Mouse (Mus musculus) right cerebral cortex, postnatal 36 days (tissue): ENCODE measurements around the gene Esyt3.

ENCODE experiments used
- DNase-seq, 2 experiments: peaks; one replicate each; pipeline ENCODE4 v3.0.0; 2022; ENCODE audit warnings: low spot score in 2 of 2, mixed read lengths in 1 of 2

Gene Esyt3

DNA sequence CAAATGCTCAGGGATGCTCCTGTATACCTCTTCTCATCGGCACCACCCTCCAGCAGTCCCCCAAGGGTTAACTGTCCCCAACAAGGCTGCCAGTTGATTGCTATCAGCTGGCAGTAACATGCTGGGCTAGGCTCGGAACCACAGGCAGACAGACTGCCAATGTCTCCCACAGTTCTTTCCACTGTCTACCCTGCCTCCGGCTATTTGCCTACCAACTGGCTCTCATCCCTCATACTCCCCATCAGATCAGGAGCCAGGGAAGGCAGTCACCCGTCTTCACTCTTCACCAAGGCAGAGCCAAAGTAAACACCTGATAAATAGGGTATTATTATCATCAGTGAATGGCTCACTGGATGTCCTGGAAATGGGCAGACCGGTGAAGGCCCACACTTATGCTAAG, 3.6 kb downstream of the Esyt3 start:
- DNase-seq: no peak

DNA sequence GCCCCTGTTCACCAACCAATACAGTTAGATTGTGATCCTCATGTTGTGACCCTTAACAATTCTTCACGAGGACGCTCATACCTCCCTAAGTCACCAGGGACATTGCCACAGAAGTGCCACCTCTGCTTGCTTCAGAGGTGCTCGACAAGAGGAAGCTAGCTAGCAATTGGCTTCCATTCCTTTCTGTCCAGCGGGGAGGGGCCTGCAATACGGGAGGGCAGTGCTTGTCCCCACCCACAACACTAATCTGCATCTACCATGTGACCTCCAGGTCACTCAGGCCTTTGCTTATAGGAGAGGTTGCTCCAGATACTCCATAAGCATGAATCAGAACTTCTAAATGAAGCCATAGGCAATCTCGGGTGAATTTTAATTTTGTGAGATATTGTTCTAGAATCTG, 5.0 kb downstream of the Esyt3 start:
- DNase-seq: no peak

DNA sequence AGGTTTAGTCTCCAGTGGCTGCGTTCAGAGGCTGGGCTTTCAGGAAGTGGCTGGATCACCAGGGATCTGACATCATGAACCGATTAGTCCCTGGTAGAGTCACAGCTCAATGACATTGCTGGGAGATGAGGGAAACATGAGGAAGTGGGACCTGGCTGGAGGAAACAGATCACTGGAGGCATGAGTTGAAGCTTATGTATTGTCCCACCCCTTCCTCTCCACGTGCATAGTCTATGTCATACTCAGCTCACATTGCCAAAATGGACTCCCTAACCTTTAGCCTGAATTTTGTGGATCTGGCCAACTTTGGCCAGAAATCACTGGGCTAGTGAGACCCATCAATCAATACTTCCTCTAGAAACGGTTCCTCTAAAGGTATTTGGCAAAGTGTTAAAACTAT, 5.4 kb downstream of the Esyt3 start:
- DNase-seq: no peak

DNA sequence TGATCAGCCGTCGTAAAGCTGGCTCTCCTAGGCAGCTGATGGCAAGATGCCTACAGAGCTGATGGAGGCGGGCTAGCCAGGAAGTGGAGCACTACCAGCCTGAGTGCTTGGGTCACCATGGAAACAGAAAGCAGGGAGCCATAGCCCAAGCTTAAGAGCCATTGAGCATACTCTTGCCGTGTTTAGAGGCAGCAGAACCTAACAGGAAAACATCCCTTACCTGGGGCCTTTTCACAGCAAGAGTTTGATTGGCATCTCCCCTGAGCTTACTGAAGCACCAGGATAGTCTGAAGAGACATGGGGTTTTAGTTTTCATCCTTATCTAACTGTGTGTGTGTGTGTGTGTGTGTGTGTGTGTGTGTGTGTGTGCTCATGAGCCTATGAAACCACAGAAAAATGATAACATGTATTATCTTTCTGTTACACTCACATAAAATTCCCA, 13.0 kb downstream of the Esyt3 start:
- DNase-seq: peak; percentile 62 to 69

DNA sequence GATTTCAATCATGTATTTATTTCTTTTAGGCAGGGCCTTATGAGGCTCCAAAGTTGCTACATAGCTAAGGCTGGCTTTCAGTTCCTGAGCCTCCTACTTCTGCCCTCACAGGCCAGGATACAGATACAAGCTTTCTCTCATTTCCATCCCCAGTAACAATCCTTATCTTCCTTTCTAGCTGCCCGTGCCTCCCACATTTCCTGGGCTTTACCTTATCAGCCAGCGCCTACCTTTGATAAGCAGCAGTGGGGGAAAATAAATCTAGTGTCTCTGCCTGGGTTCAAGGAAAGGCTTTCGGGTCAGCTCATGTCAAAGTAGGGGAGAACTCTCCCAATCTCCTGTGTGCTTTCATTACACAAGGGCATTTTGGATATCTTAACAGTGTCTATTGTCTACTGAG, 16.8 kb downstream of the Esyt3 start:
- no peak for DNase-seq

DNA sequence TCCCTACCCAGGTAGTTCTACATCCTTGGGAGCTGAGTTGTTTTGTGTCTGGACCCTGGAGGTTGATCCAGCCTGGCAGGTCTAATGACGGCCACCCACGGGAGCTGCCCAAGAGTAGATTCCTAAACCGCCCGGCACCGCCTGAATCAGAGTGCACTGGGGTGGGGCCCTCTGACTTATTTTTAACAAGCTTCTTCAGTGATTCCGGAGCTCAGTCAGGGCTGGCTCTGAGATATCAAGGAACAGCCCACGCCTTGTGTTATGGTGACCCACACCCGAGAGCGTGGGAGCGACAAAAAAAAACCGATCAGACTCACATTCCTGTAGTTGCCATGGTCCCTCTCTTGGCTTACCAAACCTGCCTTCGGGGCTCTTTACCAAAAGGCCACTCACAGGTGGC, 18.2 kb downstream of the Esyt3 start:
- no peak for DNase-seq

DNA sequence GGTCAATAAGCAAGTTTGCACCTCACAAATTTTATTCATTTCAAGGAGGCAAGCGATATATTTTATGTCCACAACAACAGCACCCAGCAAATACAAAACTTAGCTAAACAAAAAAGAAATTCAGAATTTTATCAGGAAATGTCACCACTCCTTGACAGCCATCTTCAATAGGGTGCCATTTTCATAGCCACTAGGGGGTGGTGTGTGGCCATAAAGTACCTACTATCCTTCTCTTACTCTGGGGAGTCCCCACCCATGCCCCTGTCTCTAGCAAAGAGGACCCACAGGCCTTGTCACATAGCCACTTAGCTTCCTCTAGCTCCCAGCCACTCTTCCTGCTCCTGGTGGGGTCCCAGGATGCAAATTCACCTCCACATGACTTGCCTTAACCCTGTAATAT, 19.2 kb downstream of the Esyt3 start:
- DNase-seq: no peak

DNA sequence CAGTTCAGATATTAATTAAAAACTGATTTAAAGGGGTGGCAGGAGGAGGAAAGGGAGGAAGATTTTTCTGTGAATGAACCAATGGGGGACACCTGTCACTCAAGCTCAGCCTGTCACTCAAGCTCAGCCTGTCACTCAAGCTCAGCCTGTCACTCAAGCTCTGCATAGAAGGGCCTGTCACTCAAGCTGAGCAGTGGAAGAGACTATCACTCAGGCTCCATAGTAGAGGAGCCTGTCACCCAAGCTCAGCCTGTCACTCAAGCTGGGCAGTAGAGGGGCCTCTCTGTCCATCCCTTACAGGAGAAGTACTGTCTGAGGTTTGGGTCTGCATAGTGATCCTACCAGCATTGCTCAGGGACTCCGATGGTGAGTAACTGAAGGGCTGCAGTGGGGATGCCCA, 20.1 kb downstream of the Esyt3 start:
- DNase-seq: no peak

DNA sequence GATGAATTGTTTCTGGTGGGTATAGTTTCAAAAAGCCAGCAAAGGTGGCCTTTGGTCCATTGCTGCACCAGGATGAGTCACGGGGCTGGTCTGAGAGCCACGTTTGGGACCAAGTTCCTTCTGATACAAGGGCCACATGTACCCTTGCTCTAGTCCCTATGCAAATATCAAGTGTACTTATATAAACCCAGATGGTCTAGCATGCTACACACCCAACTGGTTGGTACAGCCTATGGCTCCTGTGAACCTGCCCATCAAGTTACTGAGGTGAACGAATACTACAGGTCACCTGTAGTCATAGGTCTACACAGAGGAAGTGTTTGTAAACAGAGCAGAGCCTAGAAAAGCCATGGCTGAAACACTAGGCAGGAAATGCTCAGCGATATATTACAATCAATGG, 21.8 kb downstream of the Esyt3 start:
- no peak for DNase-seq

DNA sequence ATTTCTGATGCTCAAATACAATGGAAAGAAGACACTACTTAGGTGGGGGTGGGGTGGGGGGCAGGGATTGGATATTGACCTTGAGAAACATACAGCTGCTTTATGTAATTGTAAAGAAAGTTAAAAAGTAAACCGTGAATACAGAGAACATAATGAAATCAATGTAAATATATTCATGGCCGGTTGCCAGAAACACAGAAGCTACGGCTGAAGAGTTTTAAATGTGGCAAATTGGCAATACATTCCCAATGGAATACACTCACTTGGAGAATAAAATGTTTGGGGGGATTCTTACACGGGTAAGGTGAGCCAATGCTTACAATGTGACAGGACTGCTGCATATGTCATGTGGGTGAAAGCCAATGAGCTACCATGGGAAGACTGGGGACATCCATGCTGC, 31.5 kb downstream of the Esyt3 start:
- DNase-seq: no peak

DNA sequence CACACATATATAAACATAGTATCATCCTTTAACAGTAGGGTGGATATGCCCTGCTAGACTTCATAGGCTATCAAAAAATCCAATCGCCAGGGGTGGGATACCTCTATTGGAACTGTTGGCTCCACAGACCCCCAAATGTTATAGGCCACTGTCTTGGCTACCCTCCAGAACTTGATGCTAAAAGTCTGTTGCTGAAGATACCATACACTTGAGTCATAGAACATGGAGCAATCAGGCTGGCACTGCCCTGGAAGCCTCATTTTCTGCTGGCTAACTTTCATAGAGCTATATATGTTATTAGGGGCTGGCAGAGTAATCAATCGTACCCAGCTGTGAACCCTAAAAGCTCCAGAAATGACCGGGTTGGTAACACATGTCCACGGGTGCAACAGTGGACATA, 32.4 kb downstream of the Esyt3 start:
- DNase-seq: no peak

DNA sequence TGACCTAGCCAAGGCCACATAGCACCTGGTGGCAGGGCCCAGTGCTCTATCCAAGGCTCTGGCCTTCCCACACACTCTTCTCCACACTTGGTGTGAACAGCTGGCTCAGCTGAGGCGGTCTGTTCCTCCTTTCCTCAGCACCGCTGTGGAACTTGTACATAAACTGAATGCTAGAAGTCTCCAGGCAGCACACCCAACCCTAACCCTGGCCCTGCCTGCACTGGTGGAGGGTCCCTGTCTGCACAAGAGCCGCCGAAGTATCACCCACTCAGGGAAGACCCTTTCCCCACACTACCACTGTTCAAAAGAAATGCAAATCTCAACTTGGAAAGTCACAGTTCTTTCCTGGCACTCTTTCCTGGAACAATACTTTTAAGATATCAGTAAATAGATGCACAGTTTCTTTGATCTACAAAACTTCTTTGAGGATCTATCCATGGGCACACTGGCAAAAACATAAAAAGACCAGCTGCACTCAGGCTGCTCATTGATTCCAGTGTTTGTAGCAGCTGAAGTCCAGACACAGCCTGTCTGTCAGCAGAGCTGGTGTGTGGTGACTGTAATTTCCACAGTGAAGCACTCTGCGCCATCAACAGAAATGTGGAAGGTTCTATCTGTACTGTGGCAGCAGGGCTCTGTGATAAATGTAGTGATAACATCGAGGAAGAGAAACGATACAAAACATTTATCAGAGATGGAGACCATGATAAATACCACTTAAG, 33.0 kb downstream of the Esyt3 start:
- DNase-seq: no peak

DNA sequence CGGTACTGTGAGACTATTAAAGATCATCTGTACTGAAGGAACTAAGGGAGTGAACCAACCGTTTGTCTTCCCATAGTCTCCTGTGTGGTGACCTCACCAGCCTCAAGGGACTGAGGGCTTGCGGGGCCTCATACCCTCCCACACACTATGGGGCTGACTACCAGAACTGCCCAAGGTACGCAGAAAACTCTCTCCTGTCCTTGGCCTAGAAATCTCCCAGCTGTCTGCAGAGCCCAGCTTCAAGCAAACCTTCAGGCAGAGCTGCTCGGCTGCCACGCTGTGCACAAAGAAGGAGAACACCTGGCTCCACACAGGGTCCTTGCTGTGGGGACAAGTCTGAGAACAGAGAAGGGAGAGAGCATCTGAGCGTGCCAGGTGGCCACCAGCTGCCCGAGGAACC, 38.4 kb downstream of the Esyt3 start:
- no peak for DNase-seq

DNA sequence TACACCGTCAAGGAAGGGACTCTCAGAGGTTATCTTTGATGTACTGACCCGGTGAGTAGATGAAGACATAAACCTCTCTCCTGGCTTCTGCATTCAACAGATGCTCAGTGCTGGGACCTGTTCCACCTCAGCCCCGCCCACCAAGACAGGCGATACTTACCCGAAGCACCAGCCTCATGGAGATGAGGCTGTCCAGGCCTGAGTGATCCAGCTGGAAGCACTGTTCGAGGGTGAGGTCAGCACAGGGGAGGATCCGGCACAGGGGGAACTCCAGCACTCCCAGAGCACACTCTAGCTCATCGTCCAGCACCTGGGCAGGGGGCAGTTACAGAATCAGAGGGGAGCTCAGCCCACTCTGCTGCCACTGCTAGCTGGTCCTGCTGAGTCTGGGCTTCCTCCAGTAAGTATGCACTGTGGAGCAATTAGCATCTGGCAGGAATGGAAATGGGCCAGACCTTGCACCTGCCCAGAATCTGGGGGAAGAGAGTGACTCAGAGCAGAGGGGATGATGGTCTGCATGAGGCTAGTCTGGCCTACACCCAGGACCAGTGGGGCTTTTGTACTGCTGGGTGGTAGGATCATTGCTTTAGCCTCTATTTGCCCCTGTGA, 38.9 kb downstream of the Esyt3 start:
- DNase-seq: no peak

DNA sequence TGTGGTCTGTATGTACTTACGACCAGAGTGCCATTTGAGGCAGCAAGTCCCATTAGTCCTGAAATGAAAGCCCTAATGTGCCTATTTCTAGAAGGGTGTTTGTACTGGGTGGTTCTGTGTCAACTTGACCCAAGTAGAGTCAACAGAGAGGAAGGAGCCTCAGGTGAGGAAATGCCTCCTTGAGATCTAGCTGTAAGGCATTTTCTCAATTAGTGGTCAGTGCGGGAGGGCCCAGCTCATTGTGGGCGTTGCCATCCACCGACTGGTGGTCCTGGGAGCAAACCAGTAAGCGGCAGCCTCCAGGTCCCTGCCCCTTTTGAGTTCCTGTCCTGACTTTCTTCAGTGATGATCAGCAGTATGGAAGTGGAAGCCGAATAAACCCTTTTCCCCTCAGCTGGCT, 52.1 kb downstream of the Esyt3 start:
- no peak for DNase-seq

DNA sequence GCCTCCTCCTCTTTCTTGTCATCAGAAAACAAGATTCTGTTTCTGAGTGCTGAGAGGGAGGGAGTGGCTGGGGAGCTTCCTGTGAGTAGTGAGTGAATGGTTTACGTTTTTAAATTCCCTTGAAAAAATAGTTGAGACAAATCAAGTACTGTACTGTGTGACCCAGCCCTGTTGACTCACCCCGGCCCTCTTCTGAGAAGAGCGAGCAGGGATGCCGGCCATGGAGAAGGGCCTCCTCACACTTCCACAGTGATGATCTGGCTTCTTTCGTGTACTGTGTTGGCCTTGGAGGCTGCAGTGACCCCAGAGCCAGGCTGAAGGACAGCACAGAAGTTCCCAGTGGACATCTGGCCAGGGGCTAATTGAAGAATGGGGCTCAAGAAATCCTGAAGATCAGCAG, 54.1 kb downstream of the Esyt3 start:
- no peak for DNase-seq
